Mouse (Mus musculus) heart, embryonic 10.5 days (tissue): ENCODE data around the gene Sarnp. TPM values are rescaled to one million over a fixed set of nuclear protein-coding genes. Genes with fewer than 3 reads are reported as not detected.

ENCODE experiments used
- DNase-seq: peaks from one replicate; pipeline ENCODE4 v3.0.0-alpha.2; 2017; ENCODE audit warnings: low spot score
- H3K27ac ChIP-seq: fragments of 300-500 bp; sonication (generic); 2 replicates; pipeline ENCODE4 v1.5.1; 2016; ENCODE audit warnings: mild to moderate bottlenecking
- H3K27me3 ChIP-seq: fragments of 300-500 bp; sonication (generic); 2 replicates; pipeline ENCODE4 v1.6.1; 2016; ENCODE audit warnings: mild to moderate bottlenecking; ENCODE audit not compliant: poor library complexity, insufficient read depth, severe bottlenecking
- H3K36me3 ChIP-seq: fragments of 300-500 bp; sonication (generic); 2 replicates; pipeline ENCODE4 v1.6.1; 2016; ENCODE audit warnings: mild to moderate bottlenecking, moderate library complexity
- H3K4me1 ChIP-seq: fragments of 300-500 bp; sonication (generic); 2 replicates; pipeline ENCODE4 v1.6.1; 2016; ENCODE audit warnings: mild to moderate bottlenecking
- H3K4me3 ChIP-seq: fragments of 300-500 bp; sonication (generic); 2 replicates; pipeline ENCODE4 v1.5.1; 2016; ENCODE audit warnings: mild to moderate bottlenecking, moderate library complexity
- H3K9me3 ChIP-seq: fragments of 300-500 bp; sonication (generic); 2 replicates; pipeline ENCODE4 v1.6.1; 2016; ENCODE audit warnings: mild to moderate bottlenecking, moderate library complexity
- WGBS: fragments of 180-500 bp; shearing (Covaris S2); methylation state at CpG from one replicate; pipeline ENCODE4 v1.1.7; 2016; 5-methylcytosine and 5-hydroxymethylcytosine counted together
- polyA plus RNA-seq: library from polyadenylated mRNA; unstranded; fragments of >200 nt; fragmentation: Nextera tagmentation; extraction: Ambion mirVana; gene quantifications from 2 replicates; pipeline ENCODE4 v1.2.1, GENCODE M21; 2016

Sarnp gene
- polyA plus RNA-seq, 1 experiment from 2014 or later: 225 TPM

- H3K4me1 ChIP-seq: peaks cover 6% of the 10 kb centered on the region; the same call in 1 of the 2 replicates
- H3K27ac ChIP-seq: no peak within 1 kb of the TSS
- no peaks in the 10 kb centered on the region for H3K9me3 ChIP-seq
- no peak within 1 kb of the TSS for H3K4me3 ChIP-seq
- WGBS: 89% methylated on average over 3 of the region's 3 CpGs
- H3K36me3 ChIP-seq: no peaks in the 10 kb centered on the region
- no peak for DNase-seq
- H3K27me3 ChIP-seq: peaks cover 20% of the 10 kb centered on the region
Measured at GRCm38 (mm10) chr10:128900698-128901097, 83.6 kb downstream of the Sarnp start, which contains the start of gene Cd63. TSS of gene Cd63 (plus strand) at chr10:128900989.

- H3K27ac ChIP-seq: no peak overlapping the region
- DNase-seq: no peak
- H3K9me3 ChIP-seq: no peaks in the 10 kb centered on the region
- H3K4me1 ChIP-seq: no peaks in the 10 kb centered on the region; the same call in 1 of the 2 replicates
- H3K36me3 ChIP-seq: no peaks in the 10 kb centered on the region
- WGBS: 74% methylated on average over 1 of the region's 1 CpGs
- peaks cover 13% of the 10 kb centered on the region for H3K27me3 ChIP-seq
- H3K4me3 ChIP-seq: no peak overlapping the region
Measured at GRCm38 (mm10) chr10:128901409-128901808, 84.3 kb downstream of the Sarnp start.

GRCm38 (mm10) chr10:128902409-128902988 lies 85.4 kb downstream of the Sarnp start:
- Histone ChIP-seq H3K27ac (no peak overlapping the region), H3K36me3 (no peaks in the 10 kb centered on the region), H3K27me3 (peaks cover 2% of the 10 kb centered on the region; the same call in 1 of the 2 replicates), H3K4me1 (no peaks in the 10 kb centered on the region), H3K4me3 (no peak overlapping the region), H3K9me3 (no peaks in the 10 kb centered on the region)
- DNase-seq: no peak
- WGBS: 78% methylated on average over 3 of the region's 3 CpGs

- Histone ChIP-seq H3K4me1 (peaks cover 8% of the 10 kb centered on the region), H3K27ac (no peak overlapping the region), H3K36me3 (no peaks in the 10 kb centered on the region), H3K27me3 (0 out of 2 replicates have a peak, but pooled peaks cover 5% of the 10 kb centered on the region), H3K9me3 (no peaks in the 10 kb centered on the region), H3K4me3 (no peak overlapping the region)
- 69% methylated on average over 5 of the region's 5 CpGs for WGBS
- DNase-seq: no peak
Measured at GRCm38 (mm10) chr10:128904812-128905211, 87.7 kb downstream of the Sarnp start.

GRCm38 (mm10) chr10:128908778-128909448 lies 91.8 kb downstream of the Sarnp start:
- peak overlapping the region; percentile 96 for H3K27ac ChIP-seq
- DNase-seq: no peak

GRCm38 (mm10) chr10:128909567-128910028 lies 92.5 kb downstream of the Sarnp start:
- Histone ChIP-seq H3K4me3 (peak overlapping the region; percentile 90), H3K27ac (peak overlapping the region; percentile 96), H3K36me3 (peaks cover 36% of the 10 kb centered on the region), H3K4me1 (peaks cover 30% of the 10 kb centered on the region), H3K27me3 (0 out of 2 replicates have a peak, but pooled peaks cover 5% of the 10 kb centered on the region), H3K9me3 (no peaks in the 10 kb centered on the region)
- DNase-seq: peak; percentile 94
- under 1% methylated on average over 35 of the region's 41 CpGs for WGBS

More at GRCm38 (mm10) chr10:128908778-128909448, 91.8 kb downstream of the Sarnp start:
- Histone ChIP-seq H3K36me3 (peaks cover 29% of the 10 kb centered on the region), H3K9me3 (no peaks in the 10 kb centered on the region), H3K4me1 (peaks cover 30% of the 10 kb centered on the region), H3K27me3 (0 out of 2 replicates have a peak, but pooled peaks cover 5% of the 10 kb centered on the region), H3K4me3 (peak overlapping the region; percentile 90)
- WGBS: 55% methylated on average over 13 of the region's 13 CpGs

- Histone ChIP-seq H3K4me3 (peak overlapping the region; percentile 90), H3K36me3 (peaks cover 42% of the 10 kb centered on the region), H3K27me3 (0 out of 2 replicates have a peak, but pooled peaks cover 5% of the 10 kb centered on the region), H3K9me3 (no peaks in the 10 kb centered on the region), H3K27ac (peak overlapping the region; percentile 96), H3K4me1 (peaks cover 30% of the 10 kb centered on the region)
- peak; percentile 79 for DNase-seq
- 1% methylated on average over 65 of the region's 66 CpGs for WGBS
Measured at GRCm38 (mm10) chr10:128910066-128910841, 93.1 kb downstream of the Sarnp start.

GRCm38 (mm10) chr10:128911430-128911829 lies 94.3 kb downstream of the Sarnp start:
- H3K27me3 ChIP-seq: 0 out of 2 replicates have a peak, but pooled peaks cover 5% of the 10 kb centered on the region
- peaks cover 49% of the 10 kb centered on the region for H3K36me3 ChIP-seq
- DNase-seq: no peak
- H3K27ac ChIP-seq: 0 out of 2 replicates have a peak overlapping the region, but pooled peaks have one; percentile 3
- H3K4me3 ChIP-seq: peak overlapping the region; percentile 5; the same call in 1 of the 2 replicates
- WGBS: 82% methylated on average over 6 of the region's 6 CpGs
- peaks cover 30% of the 10 kb centered on the region for H3K4me1 ChIP-seq
- H3K9me3 ChIP-seq: no peaks in the 10 kb centered on the region

- Histone ChIP-seq H3K27ac (no peak overlapping the region), H3K9me3 (no peaks in the 10 kb centered on the region), H3K4me1 (peaks cover 30% of the 10 kb centered on the region), H3K27me3 (0 out of 2 replicates have a peak, but pooled peaks cover 5% of the 10 kb centered on the region), H3K36me3 (peaks cover 56% of the 10 kb centered on the region), H3K4me3 (no peak overlapping the region)
- no peak for DNase-seq
- 86% methylated on average over 4 of the region's 4 CpGs for WGBS
Measured at GRCm38 (mm10) chr10:128912268-128912667, 95.1 kb downstream of the Sarnp start.

- no peak overlapping the region for H3K27ac ChIP-seq
- H3K9me3 ChIP-seq: no peaks in the 10 kb centered on the region
- H3K27me3 ChIP-seq: 0 out of 2 replicates have a peak, but pooled peaks cover 5% of the 10 kb centered on the region
- no peak for DNase-seq
- WGBS: 72% methylated on average over 4 of the region's 4 CpGs
- H3K36me3 ChIP-seq: peaks cover 61% of the 10 kb centered on the region
- H3K4me3 ChIP-seq: no peak overlapping the region
- peaks cover 30% of the 10 kb centered on the region for H3K4me1 ChIP-seq
Measured at GRCm38 (mm10) chr10:128912791-128913190, 95.7 kb downstream of the Sarnp start.

GRCm38 (mm10) chr10:128913219-128913618 lies 96.1 kb downstream of the Sarnp start:
- H3K27ac ChIP-seq: no peak overlapping the region
- H3K9me3 ChIP-seq: no peaks in the 10 kb centered on the region
- H3K4me3 ChIP-seq: 0 out of 2 replicates have a peak overlapping the region, but pooled peaks have one; percentile 15
- DNase-seq: peak; percentile 93
- H3K36me3 ChIP-seq: peaks cover 66% of the 10 kb centered on the region
- peaks cover 30% of the 10 kb centered on the region for H3K4me1 ChIP-seq
- 8% methylated on average over 5 of the region's 5 CpGs for WGBS
- H3K27me3 ChIP-seq: 0 out of 2 replicates have a peak, but pooled peaks cover 3% of the 10 kb centered on the region

- Histone ChIP-seq H3K27me3 (no peaks in the 10 kb centered on the region), H3K4me3 (no peak overlapping the region), H3K36me3 (peaks cover 67% of the 10 kb centered on the region), H3K4me1 (peaks cover 30% of the 10 kb centered on the region), H3K27ac (no peak overlapping the region), H3K9me3 (no peaks in the 10 kb centered on the region)
- 86% methylated on average over 12 of the region's 12 CpGs for WGBS
- DNase-seq: no peak
Measured at GRCm38 (mm10) chr10:128913696-128914095, 96.6 kb downstream of the Sarnp start.
